Mouse (Mus musculus) intestine, embryonic 14.5 days (tissue): ENCODE results near the gene Galntl5. TPM values are rescaled to one million over a fixed set of nuclear protein-coding genes. Genes with fewer than 3 reads are reported as not detected.
"Not testable (repeated sequence)": the region's sequence is repeated elsewhere in the genome, so short reads cannot be mapped to it uniquely, and the experiment has no call there.

ENCODE experiments used
- ATAC-seq: fragments of 200-750 bp; cut with Nextera tagmentation; replicated peaks from 2 replicates; pipeline ENCODE4 v1.8.0; 2017; ENCODE audit warnings: low read depth, moderate number of reproducible peaks, moderate TSS enrichment, moderate library complexity; ENCODE audit not compliant: low FRiP score, low TSS enrichment
- DNase-seq: peaks from one replicate; pipeline ENCODE4 v3.0.0-alpha.2; 2018; ENCODE audit warnings: low spot score
- H3K27ac ChIP-seq: fragments of 300-500 bp; sonication (generic); 2 replicates; pipeline ENCODE4 v1.5.1; 2014; ENCODE audit warnings: low read depth, mild to moderate bottlenecking, control low read depth
- H3K27me3 ChIP-seq: fragments of 300-500 bp; sonication (generic); replicated peaks from 2 replicates; pipeline ENCODE4 v1.6.1; 2014; ENCODE audit warnings: low read length, control low read depth; ENCODE audit not compliant: control insufficient read depth, insufficient read depth
- H3K36me3 ChIP-seq: fragments of 300-500 bp; sonication (generic); 2 replicates; pipeline ENCODE4 v1.6.1; 2014; ENCODE audit warnings: low read length, control low read depth; ENCODE audit not compliant: control insufficient read depth, insufficient read depth
- H3K4me1 ChIP-seq: fragments of 300-500 bp; sonication (generic); replicated peaks from 2 replicates; pipeline ENCODE4 v1.6.1; 2014; ENCODE audit warnings: low read length, control low read depth, mixed read lengths; ENCODE audit not compliant: control insufficient read depth, insufficient read depth
- H3K4me2 ChIP-seq: fragments of 300-500 bp; sonication (generic); 2 replicates; pipeline ENCODE4 v1.6.1; 2014; ENCODE audit warnings: low read length
- H3K4me3 ChIP-seq: fragments of 300-500 bp; sonication (generic); 2 replicates; pipeline ENCODE4 v1.5.1; 2014; ENCODE audit warnings: low read depth, low read length, control low read depth, mixed read lengths
- H3K9ac ChIP-seq: fragments of 300-500 bp; sonication (generic); 2 replicates; pipeline ENCODE4 v1.6.1; 2014; ENCODE audit warnings: mild to moderate bottlenecking, low read length
- H3K9me3 ChIP-seq: fragments of 300-500 bp; sonication (generic); 2 replicates; pipeline ENCODE4 v1.6.1; 2016; ENCODE audit warnings: low read length, control low read depth; ENCODE audit not compliant: control insufficient read depth
- WGBS: fragments of 180-500 bp; shearing (Covaris S2); extraction: QIAGEN DNeasy Blood & Tissue Kit; methylation state at CpG from one replicate; pipeline ENCODE4 v1.1.7; 2014; 5-methylcytosine and 5-hydroxymethylcytosine counted together
- polyA plus RNA-seq: library from polyadenylated mRNA; unstranded; fragments of >200 nt; fragmentation: Nextera tagmentation; extraction: Ambion mirVana; gene quantifications from 2 replicates; pipeline ENCODE4 v1.2.1, GENCODE M21; 2014

Galntl5 gene
- polyA plus RNA-seq, 1 experiment from 2014 or later: not detected

GRCm38 (mm10) chr5:25162981-25163380, 18.3 kb upstream of the Galntl5 start:
- no peak overlapping the region for H3K27ac ChIP-seq
- H3K27me3 ChIP-seq: no peaks in the 10 kb centered on the region
- no peak overlapping the region for H3K9ac ChIP-seq
- no peaks in the 10 kb centered on the region for H3K9me3 ChIP-seq
- no peaks in the 10 kb centered on the region for H3K4me1 ChIP-seq
- 0 out of 2 replicates have a peak, but pooled peaks have one; percentile 43 for ATAC-seq
- H3K4me3 ChIP-seq: no peak overlapping the region
- DNase-seq: peak; percentile 35
- no peaks in the 10 kb centered on the region for H3K36me3 ChIP-seq
- no peak overlapping the region for H3K4me2 ChIP-seq
- 79% methylated on average over 4 of the region's 4 CpGs for WGBS

DNA sequence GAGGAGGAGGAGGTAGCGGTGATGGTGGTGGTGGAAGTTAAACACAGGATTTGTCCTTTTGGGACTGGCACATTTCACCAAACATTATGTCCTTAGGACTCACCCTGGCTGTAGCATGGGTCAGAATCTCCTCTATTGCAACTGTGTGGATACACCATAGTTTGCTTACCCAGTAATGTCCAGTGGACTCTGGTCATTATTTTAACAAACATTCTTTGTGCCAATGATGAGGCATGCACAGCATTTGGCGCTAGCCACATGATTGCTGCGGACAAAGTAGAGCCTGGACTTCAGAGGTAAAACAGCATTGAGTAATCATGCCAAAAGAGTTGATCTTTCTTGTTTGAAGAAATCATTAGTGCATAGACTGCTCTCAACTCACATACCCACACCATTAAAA, 17.3 kb upstream of the Galntl5 start:
- ATAC-seq (no peak), DNase-seq (no peak)
- Histone ChIP-seq H3K9ac (no peak overlapping the region), H3K36me3 (no peaks in the 10 kb centered on the region), H3K9me3 (no peaks in the 10 kb centered on the region), H3K4me2 (no peak overlapping the region), H3K4me3 (no peak overlapping the region), H3K27me3 (no peaks in the 10 kb centered on the region), H3K27ac (no peak overlapping the region), H3K4me1 (no peaks in the 10 kb centered on the region)
- 83% methylated on average over 3 of the region's 3 CpGs for WGBS

DNA sequence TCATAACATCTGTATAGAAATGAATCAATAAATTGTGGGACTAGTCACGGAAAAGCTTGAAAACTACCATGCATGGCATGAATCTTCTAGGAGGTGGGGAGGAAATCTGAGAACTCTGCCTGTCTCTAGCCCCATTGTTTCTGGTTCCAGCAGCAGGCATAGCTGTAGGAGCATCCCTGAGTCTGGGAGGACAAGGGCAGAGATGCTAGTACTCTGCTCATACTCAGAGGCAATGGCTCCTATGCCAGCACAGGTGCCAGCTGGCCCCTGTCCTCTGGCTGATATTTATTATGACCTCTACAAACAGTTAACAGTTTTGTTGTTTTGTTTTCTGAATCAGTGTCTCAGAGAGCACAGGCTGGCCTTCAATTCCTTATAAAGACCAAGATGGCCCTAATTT, 16.9 kb upstream of the Galntl5 start:
- WGBS: 74% methylated on average over 1 of the region's 1 CpGs
- H3K36me3 ChIP-seq: no peaks in the 10 kb centered on the region
- H3K9me3 ChIP-seq: no peaks in the 10 kb centered on the region
- H3K27ac ChIP-seq: no peak overlapping the region
- H3K9ac ChIP-seq: no peak overlapping the region
- ATAC-seq: no peak
- H3K27me3 ChIP-seq: no peaks in the 10 kb centered on the region
- H3K4me1 ChIP-seq: no peaks in the 10 kb centered on the region
- H3K4me2 ChIP-seq: no peak overlapping the region
- H3K4me3 ChIP-seq: no peak overlapping the region
- DNase-seq: no peak

GRCm38 (mm10) chr5:25165102-25165788, 16.0 kb upstream of the Galntl5 start:
- DNase-seq (no peak), ATAC-seq (no peak)
- Histone ChIP-seq H3K27ac (no peak overlapping the region), H3K36me3 (no peaks in the 10 kb centered on the region), H3K4me3 (no peak overlapping the region), H3K4me2 (no peak overlapping the region), H3K9ac (no peak overlapping the region), H3K4me1 (no peaks in the 10 kb centered on the region), H3K9me3 (no peaks in the 10 kb centered on the region), H3K27me3 (no peaks in the 10 kb centered on the region)
- 76% methylated on average over 4 of the region's 4 CpGs for WGBS

DNA sequence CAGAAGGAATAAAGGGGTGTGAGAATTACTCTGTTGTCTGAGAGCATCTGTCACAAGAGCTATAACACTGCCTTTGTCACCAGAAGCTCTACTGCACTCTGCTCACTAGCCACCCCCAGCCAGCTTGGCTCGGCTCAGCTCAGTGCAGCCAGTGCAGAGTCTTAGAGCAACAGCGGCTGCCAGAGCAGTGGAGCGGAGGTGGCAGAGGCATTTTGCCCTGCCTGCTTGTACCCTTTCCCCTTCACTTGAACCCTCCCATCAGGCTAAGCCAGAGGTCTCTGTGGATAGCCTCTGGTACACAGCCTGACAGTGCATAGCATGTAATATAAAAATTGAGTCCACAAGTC, 15.5 kb upstream of the Galntl5 start:
- DNase-seq: no peak
- H3K27me3 ChIP-seq: no peaks in the 10 kb centered on the region
- H3K4me2 ChIP-seq: no peak overlapping the region
- no peaks in the 10 kb centered on the region for H3K36me3 ChIP-seq
- no peak overlapping the region for H3K4me3 ChIP-seq
- no peak overlapping the region for H3K27ac ChIP-seq
- WGBS: 85% methylated on average over 3 of the region's 3 CpGs
- no peaks in the 10 kb centered on the region for H3K4me1 ChIP-seq
- no peak for ATAC-seq
- H3K9me3 ChIP-seq: no peaks in the 10 kb centered on the region
- H3K9ac ChIP-seq: no peak overlapping the region

DNA sequence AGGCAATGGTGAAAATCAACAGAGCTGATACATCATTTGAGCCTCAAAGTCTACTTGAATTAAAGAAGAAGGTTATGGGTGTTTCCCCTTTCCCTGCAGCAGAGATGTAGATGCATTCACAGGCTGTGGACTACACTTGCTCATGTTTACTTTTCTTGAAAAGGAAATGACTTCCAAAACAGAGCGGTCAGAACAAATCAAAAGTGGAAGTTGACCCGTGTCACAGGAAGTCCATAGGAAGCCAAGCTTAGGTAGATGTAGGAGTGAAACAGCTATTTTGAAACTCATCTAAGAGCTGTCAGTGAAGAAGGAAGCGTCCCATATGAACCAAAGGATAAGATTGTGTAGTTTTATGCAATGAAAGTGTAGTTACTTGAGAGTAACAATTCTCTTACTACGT, 14.6 kb upstream of the Galntl5 start:
- Histone ChIP-seq H3K4me3 (no peak overlapping the region), H3K4me2 (no peak overlapping the region), H3K4me1 (no peaks in the 10 kb centered on the region), H3K27ac (no peak overlapping the region), H3K9ac (no peak overlapping the region), H3K36me3 (no peaks in the 10 kb centered on the region), H3K27me3 (no peaks in the 10 kb centered on the region), H3K9me3 (no peaks in the 10 kb centered on the region)
- DNase-seq: no peak
- no peak for ATAC-seq
- 75% methylated on average over 4 of the region's 4 CpGs for WGBS

GRCm38 (mm10) chr5:25177937-25178336, 3.3 kb upstream of the Galntl5 start:
- not testable (repeated sequence) for H3K4me1 ChIP-seq, H3K4me2 ChIP-seq, H3K36me3 ChIP-seq, H3K27me3 ChIP-seq, H3K27ac ChIP-seq, DNase-seq, H3K9ac ChIP-seq, ATAC-seq, H3K9me3 ChIP-seq, H3K4me3 ChIP-seq
- WGBS: 91% methylated on average over 5 of the region's 5 CpGs

- 86% methylated on average over 4 of the region's 4 CpGs for WGBS
- H3K27ac ChIP-seq, H3K9ac ChIP-seq, H3K9me3 ChIP-seq, H3K4me2 ChIP-seq, H3K27me3 ChIP-seq, H3K4me1 ChIP-seq, H3K36me3 ChIP-seq, DNase-seq, ATAC-seq, H3K4me3 ChIP-seq: not testable (repeated sequence)
These were observed 2.7 kb upstream of the Galntl5 start for GRCm38 (mm10) chr5:25178543-25178942.

DNA sequence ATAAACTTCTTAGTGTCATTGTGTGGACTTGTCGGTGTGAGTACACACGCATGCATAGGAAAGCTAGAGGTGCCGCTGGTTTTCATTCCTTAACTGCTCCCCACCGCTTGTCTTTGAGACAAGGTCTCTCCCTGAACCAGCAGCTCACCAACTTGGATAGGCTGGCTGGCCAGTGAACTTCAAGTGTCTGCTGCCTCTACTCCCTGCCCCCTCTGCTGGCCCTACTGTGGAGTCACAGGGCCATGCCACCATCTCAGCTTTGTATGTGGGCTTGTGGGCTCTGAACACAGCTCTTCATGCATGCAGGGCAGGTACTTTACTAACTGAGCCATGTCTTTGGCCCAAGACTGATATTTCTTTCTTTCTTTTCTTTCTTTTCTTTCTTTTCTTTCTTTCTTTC, 2.0 kb upstream of the Galntl5 start:
- H3K4me2 ChIP-seq: no peak overlapping the region
- no peak overlapping the region for H3K4me3 ChIP-seq
- DNase-seq (no peak), ATAC-seq (no peak)
- no peak overlapping the region for H3K27ac ChIP-seq
- WGBS: 98% methylated on average over 4 of the region's 4 CpGs
- H3K9me3 ChIP-seq: no peaks in the 10 kb centered on the region
- H3K4me1 ChIP-seq: no peaks in the 10 kb centered on the region
- H3K36me3 ChIP-seq: no peaks in the 10 kb centered on the region
- H3K27me3 ChIP-seq: no peaks in the 10 kb centered on the region
- no peak overlapping the region for H3K9ac ChIP-seq
